Mouse (Mus musculus) heart, postnatal 10 days (tissue): Measurements from ENCODE around the gene T. TPM values are rescaled to one million over a fixed set of nuclear protein-coding genes. Genes with fewer than 3 reads are reported as not detected.
"Not testable (repeated sequence)": the region's sequence is repeated elsewhere in the genome, so short reads cannot be mapped to it uniquely, and the experiment has no call there.

ENCODE experiments used
- DNase-seq, 2 experiments: peaks; one replicate each; pipeline ENCODE4 v3.0.0; 2021
- intact Hi-C: fragments of 180-260 bp; cut with DNase I; formaldehyde crosslinking; loops from one replicate; pipeline ENCODE4 v1.15.1; 2025
- total RNA-seq, 2 experiments: library from RNA; stranded (reverse); gene quantifications; 2 replicates each; pipeline ENCODE4 v1.2.3; 2021

Gene T
- not detected for total RNA-seq

DNA sequence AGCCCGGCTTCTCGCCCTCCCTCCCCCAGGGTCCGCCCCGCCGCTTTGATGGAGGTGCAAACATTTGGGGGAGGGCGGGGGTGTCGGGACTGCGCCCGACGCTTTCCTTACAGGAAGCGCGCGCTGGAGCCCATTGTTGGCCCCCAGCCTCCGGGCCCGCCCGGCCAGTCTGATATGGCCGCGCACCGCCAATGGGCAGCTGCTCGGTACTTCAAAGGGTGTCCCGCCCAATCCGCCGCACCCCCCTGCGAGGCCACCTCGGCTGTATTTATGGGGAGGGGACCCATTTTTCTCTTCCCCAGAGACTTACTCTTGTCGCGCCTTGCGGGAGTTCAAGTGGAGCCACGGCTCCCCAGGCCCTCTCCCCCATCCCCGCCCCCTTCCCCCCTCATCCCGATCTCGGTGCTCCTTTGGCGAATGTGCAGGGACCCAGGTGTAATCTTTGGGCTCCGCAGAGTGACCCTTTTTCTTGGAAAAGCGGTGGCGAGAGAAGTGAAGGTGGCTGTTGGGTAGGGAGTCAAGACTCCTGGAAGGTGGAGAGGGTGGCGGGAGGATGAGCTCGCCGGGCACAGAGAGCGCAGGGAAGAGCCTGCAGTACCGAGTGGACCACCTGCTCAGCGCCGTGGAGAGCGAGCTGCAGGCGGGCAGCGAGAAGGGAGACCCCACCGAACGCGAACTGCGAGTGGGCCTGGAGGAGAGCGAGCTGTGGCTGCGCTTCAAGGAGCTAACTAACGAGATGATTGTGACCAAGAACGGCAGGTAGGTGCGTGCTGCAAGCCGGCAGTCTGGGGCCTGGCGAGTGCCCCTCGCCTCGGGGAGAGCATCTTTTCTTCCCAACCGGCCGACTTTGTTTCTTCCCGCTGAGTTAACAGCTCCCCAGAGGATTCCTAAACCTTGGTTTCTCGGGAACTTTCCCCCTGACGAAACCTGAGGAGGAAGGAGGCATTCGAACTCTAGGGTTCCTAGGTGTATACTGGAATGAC lies at the start of gene T:
Gene T (plus strand): TSS at position 446 of the 983 bp plus-strand sequence.
- no peak for DNase-seq
- intact Hi-C loops: no loop called here

DNA sequence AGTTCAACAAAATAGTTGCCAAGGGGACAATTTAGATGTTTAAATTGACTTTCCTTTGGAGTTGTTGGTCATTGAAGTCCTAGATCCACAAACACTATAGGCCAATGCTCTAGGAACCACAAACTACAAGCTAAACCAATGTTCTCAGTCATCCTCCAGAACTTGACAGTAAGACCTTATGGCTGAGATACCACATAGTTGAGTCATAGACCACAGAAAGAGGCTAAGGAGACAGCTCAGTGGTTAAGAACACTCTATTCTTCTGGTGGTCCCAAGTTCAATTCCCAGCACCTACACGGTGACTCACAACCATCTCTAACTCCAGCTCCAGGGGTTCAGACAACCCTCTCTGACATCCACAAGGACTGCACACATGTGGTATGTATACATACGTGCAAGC lies 48.8 kb upstream of the T start:
- DNase-seq: no peak
- intact Hi-C loops: loop anchor here (5.0 kb wide), 1 partner anchor 57 kb away; no protein-coding TSS in a partner anchor

DNA sequence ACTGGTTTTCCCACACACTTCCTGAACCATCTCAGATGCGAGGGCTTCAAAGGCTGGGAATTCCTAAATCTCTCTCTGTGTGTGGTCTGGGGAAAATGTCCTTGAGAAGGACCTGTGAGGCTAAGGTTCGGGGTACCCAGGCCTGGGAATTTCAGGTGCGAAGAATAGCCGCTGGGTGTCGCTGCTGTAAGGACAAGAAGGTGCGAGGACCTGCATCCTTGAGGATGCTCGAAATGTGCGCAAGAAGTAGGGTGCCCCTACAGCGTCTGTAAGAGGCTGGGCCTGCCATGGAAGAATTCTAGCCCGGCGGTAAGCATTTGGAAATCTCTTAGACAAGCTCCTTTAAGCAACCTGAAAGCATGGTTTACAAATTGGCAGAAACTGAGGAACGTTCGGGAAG lies 45.8 kb upstream of the T start:
- peak; percentile 10 to 40 for DNase-seq
- intact Hi-C loops: loop anchor here (5.0 kb wide), 1 partner anchor 54 kb away; no protein-coding TSS in a partner anchor

DNA sequence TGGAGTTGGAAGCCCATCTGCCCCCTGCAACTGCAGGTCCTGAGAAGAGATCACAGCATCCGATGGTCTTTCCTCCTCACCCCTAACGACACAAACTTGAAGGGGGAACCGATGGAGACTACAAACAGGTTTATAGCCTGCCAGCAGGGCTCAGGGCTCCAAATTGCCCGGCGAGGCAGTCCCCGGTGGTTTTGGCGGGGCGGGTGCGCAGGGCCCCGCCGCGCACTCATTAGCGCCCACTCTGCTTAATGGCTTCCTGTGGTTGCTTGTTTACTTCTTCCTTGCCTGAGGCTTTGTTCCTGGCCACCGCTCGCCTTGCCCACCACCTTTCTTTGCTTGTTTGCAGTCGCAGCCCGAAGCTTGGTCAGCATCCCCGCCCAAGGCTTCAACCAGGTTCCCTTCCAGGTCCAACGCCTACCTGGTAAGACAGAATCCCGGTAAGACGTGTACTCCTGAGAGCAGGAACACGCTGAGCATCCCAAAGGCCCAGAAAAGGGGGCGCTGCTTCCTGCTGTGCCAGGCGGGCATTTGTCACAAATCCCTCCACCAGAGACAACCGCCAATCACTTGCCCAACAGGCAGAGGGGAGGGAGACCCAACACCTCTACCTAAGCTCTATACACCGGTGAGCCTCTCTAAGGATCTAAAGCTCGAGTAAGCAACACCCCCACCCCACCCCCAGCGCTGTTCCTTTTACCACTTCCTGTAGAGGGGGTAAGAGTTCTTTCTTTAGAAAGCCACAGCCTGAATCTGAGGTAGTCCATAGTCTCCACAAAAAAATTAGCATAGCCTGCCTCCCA lies 45.0 kb upstream of the T start:
- intact Hi-C loops: loop anchor here (5.0 kb wide), 1 partner anchor 53 kb away; no protein-coding TSS in a partner anchor
- DNase-seq: no peak

DNA sequence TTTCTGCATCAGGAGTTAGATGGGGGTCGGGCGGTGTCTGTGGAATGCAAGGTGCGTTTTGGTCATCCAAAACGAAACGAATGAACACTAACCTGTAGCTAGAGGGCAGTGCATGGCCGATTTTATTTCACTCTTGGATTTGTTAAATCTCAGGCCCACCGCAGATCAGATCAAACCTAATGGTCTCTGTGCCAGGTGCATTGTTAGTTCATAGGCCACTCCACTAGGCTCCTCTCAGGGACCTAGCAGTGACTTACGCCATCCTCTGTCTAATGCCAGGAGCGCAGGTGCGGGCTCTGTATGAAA lies 44.5 kb upstream of the T start:
- DNase-seq: no peak
- intact Hi-C loops: loop anchor here (2.0 to 5.0 kb wide), 2 partner anchors 53 to 71 kb away; no protein-coding TSS in a partner anchor

DNA sequence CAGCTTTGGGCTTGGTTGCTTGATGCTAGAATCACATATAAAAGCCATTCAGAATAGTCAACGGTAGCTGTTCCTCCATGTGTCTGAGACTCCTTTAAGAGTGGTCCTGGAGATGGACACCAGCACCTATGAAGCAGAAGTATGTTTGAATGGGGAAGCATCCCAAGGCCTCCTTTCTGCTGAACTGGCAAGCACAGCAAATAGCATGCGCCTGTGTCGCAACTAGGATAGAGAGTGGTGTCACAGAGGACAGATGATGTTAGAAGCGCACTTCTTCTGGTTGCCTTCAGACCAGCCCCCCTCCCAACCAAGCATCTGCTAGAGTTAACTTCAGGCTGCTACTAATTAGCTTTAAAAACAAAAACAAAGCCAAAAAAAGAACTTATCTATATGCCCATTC lies 43.7 kb upstream of the T start:
- intact Hi-C loops: loop anchor here (2.0 kb wide), 1 partner anchor 70 kb away; no protein-coding TSS in a partner anchor
- DNase-seq: no peak

DNA sequence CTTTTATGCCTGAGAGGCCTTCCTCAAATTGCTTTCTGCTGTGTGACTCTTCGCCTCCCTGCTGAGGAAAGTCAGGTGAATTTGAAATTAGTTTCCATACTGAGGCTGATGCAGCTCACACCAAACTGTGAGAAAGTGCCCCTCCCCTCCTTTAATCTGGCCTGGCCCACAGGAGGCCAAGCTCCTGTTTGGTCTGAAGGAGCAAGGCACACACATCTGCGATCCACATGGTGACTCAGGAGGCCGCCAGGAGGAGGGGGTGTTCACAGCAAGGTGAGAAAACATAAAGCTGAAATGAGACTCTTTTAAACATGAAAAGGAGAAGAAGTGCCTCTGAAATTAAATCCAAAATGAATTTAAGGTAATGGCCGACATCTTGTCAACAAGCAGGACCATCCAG lies 37.9 kb upstream of the T start:
- DNase-seq: no peak
- intact Hi-C loops: no loop called here

DNA sequence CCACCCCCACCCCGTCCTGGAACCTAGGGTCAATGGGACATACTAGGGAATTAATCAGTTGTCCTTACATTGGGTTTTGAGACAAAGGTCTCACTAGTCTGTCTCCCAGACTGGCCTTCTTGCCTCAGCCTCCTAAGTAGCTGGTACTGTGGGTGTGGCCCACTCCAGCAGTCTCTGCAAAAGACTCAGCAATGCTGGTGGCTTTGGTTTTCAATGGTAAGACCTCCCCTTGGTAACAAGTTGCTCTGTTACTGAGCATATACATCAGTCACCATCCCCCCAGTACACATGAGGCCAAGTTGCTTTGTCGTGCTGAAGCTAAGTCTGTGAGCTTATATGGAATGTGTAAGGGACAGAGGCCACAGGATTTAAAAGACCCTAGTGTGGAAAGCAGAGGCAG lies 36.3 kb upstream of the T start:
- intact Hi-C loops: no loop called here
- DNase-seq: no peak

DNA sequence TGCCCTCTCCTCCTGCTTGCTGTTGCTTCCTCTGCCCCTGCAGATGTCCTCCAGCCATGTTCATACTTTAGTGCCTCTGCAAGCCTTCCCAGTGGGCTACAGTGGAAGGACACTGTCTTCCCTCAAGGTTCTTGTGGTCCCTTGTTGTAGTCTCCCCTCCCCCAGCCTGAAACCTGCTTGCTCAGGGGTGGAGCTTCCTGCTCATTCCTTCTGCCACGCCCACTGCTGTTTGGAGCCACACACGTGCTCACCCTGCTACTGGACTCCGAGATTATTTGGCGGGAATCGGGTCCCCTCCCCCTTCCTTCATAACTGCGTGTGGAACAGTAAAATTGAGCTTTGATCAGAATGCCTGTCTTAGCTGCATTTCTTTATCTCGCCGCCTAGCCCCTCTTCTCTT lies 30.3 kb upstream of the T start:
- DNase-seq, intact Hi-C loops: not testable (repeated sequence)

DNA sequence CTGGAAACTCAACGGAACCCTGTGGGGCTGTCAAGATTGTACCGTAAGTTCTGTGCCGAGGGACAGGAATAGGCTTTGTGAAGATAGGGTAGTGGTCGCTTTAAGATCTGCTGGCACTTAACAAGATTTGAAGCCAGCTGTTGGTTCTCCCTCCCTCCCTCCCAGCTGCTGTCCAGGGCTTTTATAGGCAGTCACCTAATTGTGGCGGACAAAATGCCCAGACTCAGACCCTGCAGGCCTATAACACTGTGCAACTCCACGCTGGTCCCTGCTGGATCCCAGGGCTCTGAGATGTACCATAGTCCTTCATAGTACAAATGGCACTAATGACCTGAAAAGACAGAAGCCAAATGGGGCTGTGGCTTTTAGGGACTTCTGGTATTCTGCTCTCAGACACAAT lies 27.9 kb upstream of the T start:
- intact Hi-C loops: no loop called here
- no peak for DNase-seq

DNA sequence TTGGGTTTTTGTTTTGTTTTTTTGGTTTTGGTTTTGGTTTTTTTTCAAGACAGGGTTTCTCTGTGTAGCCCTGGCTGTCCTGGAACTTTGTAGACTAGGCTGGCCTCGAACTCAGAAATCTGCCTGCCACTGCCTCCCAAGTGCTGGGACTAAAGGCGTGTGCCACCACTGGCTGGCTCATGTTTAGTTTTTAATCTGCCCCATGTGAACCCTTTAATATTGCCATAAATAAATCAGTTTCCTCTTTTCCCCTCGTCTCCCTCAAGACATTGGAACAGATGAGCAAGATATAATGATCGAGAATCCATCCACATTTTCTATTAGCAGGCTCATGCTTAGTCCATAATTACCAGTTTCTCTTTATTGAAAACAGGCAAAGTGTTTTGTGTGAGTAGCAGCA lies 26.2 kb upstream of the T start:
- DNase-seq, intact Hi-C loops: not testable (repeated sequence)

DNA sequence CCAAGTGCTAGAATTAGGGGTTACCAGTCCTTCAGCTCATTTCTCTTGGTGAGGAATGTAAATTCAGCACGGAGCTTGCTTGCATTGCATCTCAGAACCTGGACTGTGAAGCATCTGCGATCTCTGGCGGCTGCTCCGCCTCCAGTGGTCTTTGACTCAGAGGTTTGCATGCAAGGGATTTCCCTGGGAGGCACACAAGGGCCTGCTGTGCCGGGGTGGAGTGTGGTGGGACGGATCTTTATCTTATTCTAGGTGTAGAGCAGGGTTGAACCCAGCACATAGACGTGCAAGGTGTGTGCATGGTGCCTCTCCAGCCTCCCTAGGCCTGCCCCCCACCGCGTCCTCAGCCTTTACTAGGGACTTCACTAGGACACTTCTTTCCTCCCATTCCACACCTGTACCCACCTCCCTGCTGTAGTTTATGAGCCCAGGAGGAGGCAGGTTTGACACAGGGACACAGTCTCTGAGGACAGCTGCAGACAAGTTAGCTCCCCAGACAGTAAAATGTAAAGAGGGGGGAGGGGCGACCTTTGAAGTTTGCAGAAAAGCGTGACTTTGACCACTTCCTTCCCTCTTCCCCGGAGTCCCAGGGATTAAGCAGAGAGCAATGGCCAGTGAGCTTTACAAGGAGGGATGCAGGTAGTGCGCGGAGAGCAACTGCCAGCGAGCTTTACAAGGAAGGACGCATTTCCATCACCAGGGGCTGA lies 25.5 kb upstream of the T start:
- DNase-seq: no peak
- intact Hi-C loops: no loop called here

DNA sequence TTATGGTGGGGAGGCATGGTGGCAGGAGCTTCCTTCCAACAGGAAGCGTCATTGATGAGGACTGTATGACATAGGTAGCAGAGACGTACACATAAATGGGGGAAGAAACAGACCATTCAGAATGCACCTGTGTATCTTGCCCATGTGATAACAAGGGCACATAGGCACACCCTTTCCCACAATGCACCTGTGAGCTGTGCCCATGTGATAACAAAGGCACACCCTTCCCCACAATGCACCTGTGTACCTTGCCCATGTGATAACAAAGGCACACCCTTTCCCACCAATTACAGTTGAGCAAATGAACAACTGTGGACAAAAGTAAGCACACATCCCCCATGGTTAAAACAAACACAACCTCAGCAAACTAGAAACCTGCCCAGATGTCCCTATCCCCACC lies 23.9 kb upstream of the T start:
- DNase-seq: no peak
- intact Hi-C loops: no loop called here

DNA sequence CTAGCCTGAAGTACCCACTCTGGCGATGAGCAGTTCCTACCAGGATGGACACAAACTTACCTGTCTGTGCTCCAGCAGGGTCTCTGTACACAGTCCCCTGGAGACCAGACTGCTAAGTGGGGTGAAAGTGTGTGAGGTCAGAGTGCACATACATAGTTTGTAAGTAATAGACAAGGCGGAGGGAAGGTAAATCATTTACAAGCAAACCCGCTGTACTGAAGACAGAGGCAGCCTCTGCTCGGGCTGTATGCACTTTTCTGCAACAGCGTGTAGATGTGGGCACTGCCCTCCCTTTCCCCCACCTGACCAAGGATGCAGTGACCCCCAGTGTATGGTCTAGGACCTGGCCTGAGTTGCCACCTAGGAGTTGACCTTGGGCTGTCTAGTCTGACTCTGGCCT lies 20.6 kb upstream of the T start:
- no peak for DNase-seq
- intact Hi-C loops: no loop called here

DNA sequence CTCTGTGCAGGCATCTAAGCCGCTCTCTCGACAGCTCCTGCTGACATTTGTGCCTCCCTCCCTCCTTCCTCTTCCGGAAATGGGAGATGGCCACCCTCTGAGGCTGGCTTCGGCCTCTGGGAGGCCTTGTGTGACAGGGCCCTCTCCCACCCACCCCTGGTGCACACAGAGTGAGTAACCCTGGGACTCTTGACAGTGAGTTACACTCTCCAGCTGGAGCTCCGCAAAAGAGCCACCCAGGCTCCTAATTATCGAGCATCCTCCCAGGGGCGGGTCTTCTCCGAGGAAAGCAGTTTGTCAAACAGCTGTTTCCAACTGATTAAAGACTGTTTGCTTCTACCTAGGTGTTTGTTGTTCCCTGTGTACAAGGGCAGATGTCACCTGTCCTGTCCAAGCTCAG lies 18.7 kb upstream of the T start:
- intact Hi-C loops: no loop called here
- DNase-seq: peak; percentile 15 to 28

DNA sequence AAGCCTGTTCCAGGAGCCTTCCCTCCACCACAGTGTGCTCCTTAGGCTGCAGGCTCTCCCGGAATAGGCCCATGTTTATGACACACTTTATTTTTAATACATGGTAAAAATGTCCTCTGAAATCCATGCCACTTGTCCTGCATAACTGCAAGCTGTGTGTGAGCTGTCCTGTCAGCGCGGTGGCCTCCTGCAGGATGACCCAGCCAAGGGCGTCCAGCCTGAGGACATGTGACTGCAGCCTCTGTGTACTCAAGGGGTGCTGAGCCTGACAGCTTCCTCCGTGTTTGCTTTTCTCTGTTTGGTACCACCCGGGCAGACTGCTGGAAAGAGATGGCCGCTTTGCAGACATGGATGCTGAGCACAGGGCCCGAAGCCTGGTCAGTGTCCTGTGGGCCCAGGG lies 17.4 kb upstream of the T start:
- intact Hi-C loops: no loop called here
- DNase-seq: peak; percentile 71 to 74

DNA sequence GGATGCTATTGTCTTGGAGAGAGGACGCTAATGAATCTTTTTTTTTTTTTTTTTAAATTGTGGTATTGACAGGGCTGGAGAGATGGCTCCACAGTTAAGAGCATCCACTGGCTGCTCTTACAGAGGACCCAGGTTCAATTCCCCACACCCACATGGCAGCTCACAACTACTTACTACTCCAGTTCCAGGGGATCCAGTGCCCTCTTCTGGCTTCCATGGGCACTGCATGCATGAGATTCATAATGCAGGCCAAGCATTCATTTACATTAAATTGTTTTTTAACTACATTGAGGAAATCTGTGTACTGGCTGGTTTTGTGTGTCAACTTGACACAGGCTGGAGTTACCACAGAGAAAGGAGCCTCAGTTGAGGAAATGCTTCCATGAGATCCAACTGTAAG lies 13.5 kb upstream of the T start:
- DNase-seq: no peak
- intact Hi-C loops: no loop called here

DNA sequence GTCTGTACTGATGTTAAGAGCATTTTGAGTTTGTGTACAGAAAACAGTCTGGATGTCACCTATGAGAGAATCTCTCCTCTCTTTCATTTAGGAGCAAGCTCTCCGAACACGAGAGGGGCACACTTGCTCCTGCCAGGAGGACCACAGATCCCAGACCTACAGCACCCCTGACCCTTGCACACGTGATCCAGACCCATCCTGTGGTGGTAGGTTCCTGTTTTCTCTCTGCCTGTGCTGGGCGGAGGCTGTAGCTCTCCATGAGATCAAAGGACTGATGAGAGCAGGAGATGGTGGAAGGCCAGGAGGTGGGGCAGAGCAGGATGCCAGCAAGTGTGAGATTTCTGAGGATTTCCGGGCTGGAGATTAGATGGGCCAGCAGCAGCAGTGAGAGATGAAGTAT lies 12.7 kb upstream of the T start:
- intact Hi-C loops: no loop called here
- DNase-seq: no peak

DNA sequence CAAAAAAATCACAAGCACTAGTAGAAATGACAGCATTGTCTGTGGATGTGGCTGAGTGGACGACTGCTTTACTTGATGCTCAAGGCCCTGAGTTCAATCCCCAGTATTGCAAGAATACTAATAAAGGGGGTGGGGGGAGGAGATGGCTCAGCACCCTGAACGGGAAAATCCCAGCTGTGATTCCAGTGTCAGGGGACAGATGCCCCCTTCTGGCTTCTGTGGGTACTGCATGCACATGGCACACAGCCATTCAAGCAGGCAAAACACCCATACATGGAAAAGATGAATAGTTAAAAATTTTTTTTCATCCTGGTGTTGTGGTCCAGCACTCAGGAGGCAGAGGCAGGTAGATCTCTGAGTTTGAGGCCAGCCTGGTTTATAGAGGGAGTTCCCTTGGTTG lies 10.9 kb upstream of the T start:
- intact Hi-C loops: no loop called here
- DNase-seq: peak; percentile 19 to 53

DNA sequence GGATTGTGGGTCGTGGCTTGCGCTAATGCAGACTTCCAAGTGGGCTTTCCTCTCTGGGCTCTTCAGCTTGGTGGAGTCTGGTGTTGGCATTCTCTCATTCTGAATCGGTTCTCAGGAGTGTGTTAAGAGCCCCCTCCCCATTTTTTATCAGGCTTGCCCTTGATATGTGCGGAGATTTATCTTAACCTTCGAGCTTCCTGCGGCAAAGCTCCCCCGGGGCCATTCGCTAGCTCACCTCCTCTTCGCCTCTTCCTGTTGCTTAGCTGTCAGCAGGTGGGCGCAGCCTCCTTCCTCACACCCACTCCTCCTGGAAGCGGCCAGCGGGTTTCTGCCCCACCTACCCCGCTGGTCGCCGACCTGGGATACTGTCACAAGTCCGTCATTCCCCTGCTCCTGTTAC lies 4.8 kb upstream of the T start:
- intact Hi-C loops: no loop called here
- no peak for DNase-seq

DNA sequence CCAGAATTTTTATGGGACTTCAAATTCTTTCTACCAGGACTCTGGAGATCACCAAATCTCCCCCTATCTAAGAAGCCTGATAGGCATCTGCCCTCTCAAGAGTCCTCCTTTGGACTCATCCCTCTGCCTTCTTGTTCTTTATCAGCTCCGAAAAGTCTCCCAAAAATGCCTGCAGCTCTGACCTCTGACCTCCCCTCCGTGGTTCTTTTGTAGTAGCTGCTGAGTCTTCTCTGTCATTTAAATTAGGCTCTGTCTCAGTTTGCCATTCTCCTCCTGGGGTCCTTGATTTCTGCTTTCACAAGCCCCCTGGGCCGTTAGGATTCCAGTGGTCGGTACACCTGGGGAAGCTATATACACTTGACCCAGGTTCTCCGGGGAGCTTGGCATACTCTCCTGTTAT lies 4.3 kb upstream of the T start:
- intact Hi-C loops: no loop called here
- no peak for DNase-seq
